Mouse (Mus musculus) MN1 (cell line): ENCODE data around the gene Fut11.
A peak's percentile ranks its signal among the peaks of the same experiment; 100 is the strongest.

ENCODE experiments used
- DNase-seq: peaks from one replicate; pipeline ENCODE4 v3.0.0-alpha.2; 2016; ENCODE audit warnings: low spot score

Fut11 gene

DNA sequence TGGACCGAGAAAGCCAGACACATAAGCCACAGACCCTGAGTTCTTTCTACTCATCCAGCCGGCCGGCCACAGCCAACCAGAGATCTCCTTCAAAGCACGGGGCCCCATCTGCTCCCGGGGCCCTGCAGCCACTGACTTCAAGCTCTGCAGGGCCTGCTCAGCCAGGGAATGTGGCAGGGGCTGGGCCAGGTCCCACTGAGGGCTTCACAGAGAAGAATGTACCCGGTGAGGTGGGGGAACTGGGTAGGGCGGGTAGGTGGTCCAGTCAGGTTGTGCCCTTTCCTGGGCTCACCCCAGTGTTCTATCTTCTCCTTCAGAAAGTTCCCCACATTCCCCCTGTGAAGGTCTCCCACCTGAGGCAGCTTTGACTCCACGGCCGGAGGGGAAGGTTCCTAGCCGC is 23.7 kb downstream of the Fut11 start:
- DNase-seq: no peak

GRCm38 (mm10) chr14:20719767-20720166 is 25.0 kb downstream of the Fut11 start:
- DNase-seq: no peak

DNA sequence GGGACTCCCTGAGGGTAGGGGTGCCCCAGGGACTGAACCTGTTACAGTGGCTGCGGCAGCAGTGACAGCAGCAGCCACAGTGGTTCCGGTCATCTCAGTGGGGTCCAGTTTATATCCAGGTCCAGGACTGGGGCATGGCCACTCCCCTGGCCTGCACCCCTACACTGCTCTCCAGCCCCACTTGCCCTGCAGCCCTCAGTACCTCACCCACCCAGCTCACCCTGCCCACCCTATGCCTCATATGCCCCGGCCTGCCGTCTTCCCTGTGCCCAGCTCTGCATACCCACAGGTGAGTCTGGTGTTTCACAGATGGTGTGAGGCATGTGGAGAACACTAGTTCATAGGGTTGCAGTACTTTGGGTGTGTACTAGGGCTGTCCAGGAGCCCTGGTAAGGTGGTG is 26.6 kb downstream of the Fut11 start:
- no peak for DNase-seq

DNA sequence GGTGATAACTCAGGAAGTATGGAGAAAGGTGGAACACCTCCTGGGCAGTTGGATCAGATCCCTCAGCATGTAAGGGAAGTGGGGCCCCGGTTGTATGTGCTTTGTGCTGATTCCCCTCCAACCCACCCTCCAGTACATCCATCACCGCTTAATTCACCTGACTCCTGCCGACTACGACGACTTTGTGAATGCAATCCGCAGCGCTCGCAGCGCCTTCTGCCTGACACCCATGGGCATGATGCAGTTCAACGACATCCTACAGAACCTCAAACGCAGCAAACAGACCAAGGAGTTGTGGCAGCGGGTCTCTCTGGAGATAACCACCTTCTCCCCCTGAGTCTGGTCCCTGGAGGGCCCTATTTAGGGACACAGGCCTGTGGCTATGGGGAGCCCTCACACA is 28.2 kb downstream of the Fut11 start:
- no peak for DNase-seq

DNA sequence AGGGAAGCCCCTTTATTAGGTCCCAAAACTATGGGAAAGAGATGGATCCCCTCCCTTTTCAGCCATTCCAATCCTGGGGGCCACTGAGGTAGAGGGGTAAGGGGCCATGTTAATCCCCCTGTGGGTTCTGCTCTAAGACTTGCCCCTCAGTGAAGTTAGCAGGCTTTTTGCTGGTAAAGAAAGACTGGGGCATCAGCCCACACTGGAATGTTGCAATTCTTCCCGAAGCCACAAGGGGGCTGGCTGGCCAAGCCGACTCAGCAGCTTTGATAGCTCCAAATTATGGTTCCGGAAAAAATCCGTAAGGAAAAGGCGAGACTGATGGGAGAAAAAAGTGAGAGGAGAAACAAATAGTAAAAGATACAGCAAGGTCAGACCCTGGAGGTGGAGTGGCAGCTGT is 29.3 kb downstream of the Fut11 start:
- DNase-seq: peak; percentile 61

DNA sequence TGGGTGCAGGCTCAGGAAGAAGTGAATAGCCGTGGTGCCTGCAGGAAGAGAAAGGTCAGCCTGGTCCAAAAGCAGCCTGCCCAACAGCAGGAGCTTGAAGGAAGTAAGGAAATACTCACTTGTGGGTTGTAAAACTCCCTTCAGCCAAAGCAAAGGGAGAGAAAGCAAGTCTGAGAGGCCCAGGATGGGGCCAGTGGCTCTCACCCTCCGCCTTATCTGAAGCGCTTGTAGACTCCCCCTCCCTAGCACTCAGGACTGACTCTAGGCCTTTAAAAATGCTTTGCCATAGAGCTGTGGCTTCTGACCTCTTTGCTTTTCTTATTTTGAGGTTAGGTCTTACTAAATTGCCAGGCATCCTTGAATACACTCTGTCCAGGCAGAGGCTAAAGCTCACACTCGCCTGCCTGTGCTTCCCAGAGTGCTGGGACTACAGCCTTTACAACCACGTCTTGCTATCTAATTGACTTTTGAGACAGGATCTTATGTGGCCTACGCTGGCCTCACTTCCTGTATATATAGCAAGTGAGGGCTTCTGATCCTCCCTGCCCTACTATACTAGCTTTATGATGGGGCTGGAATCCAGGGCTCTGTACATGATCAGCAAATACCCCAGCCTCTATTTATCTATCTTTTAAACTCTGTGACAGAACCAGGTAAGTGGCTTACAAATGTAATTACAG is 31.0 kb downstream of the Fut11 start:
- DNase-seq: no peak

DNA sequence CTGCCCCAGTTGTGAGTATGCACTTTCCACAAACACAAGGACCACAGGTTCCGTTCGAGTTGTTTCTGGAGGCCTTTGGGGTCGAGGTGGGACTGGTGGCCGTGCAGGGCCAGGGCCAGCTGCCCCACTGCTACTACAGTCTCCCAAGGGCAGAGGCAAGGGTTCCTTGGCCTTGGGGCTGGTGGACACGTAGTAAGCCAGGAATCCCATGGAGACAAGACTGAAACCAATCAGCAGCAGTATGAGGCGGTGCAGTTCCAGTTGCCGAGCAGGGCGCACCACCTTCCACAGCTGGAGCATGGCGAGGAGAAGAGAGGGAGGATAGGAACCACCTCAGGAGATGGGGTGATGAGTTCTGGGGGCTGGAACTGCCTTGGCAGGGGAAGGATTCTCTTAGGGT is 35.1 kb downstream of the Fut11 start:
- no peak for DNase-seq

- no peak for DNase-seq
These were observed 36.3 kb downstream of the Fut11 start for GRCm38 (mm10) chr14:20730853-20731602.

DNA sequence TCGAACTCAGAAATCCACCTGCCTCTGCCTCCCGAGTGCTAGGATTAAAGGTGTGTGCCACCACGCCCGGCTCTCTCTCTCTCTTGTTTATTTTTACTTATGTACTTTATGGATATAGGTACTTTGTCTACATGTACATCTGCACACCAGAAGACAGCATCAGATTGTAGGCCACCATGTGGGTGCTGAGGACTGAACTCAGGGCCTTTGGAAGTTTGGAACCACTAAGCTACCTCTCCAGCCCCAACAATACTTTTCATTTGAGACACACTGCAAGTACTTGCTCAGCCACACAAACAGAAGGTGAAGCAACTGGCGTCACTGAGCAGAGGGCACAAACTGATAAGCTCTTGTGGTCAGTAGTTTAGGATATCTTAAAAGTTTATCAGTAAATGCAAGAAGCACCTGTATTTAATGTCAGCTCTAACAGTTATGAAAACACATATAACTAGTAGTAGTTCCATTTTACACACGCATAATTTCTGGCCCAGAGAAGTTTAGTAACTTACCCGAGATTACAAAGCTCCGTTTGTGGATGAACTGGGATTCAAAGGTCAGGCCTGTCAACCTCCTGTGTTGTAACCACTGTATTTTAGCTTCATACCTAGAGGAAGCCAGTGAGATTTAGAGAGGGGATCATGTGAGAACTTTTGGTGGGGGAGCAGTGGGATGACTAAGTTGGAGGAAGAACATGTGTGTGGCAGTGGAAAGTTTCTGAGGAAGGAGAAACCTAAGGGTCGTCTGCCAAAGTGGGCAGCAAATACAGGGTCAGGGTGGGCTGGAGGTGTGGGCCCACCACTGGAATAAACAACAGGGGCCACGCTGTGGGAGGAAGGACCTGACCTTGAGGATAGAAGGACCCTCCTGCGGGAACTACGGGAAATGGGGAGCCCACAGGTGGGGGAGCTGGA is 38.5 kb downstream of the Fut11 start:
- DNase-seq: no peak

DNA sequence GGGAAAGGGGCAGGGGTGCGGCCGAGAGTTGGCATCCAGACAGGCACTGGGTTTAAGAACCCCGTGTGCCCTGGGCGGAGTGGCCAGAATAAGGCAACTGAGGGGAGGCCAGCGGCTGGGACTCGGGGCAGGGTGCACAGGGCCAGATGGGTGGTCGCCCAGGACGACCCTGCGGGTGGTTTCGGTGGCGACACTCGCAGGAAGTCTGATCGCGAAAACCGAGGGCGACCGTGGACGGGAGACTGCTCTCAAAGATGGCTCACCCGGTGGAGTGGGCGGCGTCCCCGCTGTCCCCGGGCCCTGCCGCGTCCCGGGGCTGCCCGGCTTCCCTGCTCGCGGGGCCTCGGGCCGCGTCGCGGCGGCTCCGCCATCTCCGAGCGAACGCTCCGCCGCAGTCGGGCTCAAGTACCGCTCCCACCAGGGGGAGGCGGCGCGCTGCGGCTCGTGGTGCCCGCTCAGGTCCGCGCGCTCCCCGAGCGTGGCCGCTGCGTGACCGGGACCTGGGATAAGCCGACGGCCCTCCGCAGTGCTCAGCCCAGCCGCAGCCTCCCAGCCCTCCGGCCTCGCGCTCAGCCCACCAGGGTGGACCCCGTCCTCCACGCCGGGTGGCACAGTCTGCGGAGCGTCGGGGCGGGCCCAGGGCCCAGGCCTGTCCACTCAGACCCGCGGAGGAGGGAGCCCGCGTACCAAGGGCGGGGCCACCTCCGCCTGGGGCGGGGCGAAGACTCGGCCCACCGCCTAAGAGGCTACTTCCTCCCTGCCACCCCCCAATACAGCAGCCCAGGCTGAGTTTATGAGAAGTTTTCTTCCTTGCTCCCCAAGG is 39.4 kb downstream of the Fut11 start, which contains the start of gene Ndst2:
Gene Ndst2 (minus strand): TSS at position 611 of the 823 bp plus-strand sequence.
- peak; percentile 79 for DNase-seq

GRCm38 (mm10) chr14:20735052-20735451 is 40.3 kb downstream of the Fut11 start:
- DNase-seq: no peak

DNA sequence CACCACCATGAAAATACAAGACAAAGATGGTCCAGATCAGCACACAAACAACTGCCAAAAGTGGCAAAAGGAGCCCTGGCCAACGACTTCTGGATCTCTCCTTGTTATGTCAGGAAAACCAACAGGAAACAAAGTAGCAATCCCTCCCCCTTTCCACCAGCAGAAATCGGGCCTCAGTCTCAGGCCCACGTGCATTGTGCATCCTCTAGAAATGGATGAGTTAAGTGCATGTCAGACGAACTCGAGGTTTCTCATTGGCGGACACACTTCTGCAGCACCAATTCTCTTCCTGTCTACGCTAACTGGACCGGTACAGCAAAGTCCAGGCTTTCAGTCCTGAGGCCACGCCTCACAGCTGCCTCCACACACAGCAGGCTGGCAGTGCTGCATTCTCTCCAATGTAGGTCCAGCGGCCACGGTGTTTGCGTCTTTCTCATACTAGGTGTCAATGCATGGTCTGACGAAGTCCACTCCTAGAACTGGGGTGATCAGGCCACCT is 41.2 kb downstream of the Fut11 start:
- DNase-seq: no peak

- DNase-seq: peak; percentile 44
These were observed 42.5 kb downstream of the Fut11 start for GRCm38 (mm10) chr14:20737306-20737705.

GRCm38 (mm10) chr14:20738511-20738910 is 43.7 kb downstream of the Fut11 start:
- DNase-seq: peak; percentile 39

GRCm38 (mm10) chr14:20741301-20741700 is 46.5 kb downstream of the Fut11 start:
- DNase-seq: no peak

DNA sequence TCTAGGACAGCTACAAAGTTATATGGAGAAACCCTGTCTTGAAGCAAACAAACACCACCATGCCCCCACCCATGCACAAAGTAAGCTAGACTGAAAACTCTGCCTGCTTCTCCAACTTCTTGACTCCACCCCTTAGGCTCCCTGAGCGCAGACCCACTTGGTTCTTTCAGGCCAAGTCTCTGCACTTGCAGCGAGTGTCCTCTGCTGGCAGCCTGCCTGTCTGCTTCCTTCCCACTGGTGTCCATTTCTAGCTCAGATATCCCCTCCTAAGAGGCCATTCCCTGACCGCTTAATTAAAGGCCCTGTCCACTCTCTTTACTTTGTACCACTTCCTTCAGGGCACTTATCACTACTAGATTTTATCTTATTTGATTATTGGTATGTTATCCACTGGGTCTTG is 48.8 kb downstream of the Fut11 start:
- no peak for DNase-seq

DNA sequence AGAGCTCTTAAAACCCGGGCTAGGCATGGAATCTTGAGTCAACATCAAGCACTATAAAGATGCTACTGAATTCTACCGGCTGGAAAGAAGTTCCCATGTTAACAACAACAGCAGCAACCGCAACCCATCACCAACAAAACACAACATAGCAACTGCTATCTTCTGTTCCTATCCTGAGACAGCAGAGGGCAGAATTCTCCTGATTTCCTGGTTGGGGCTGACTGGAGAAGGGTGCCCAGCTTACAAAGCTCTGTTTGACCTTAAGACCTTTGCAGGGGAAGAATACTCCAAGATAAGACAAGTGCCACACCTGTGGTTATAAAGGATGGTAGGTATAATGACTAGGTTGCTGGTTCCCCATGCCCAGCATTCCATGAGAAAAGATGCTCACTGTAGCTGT is 52.2 kb downstream of the Fut11 start:
- no peak for DNase-seq

DNA sequence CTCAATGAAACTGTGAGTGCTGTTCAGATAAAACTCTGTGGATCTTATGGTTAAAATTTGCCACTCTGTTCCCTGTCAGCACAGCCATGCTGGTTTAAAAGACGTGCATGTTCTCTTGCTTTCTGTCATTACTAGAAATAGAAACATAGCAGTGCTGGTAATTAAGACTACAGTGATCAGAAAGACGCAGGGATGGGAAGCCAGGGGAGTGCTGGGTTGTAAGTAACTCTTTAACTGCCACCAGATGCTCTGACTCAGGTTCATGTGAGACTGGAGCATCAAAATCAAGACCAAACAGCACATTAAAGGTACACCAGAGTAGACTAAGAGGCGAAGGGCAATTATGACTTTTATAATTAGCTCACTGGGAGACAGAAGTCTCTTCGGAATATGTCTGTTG is 53.6 kb downstream of the Fut11 start:
- DNase-seq: no peak

DNA sequence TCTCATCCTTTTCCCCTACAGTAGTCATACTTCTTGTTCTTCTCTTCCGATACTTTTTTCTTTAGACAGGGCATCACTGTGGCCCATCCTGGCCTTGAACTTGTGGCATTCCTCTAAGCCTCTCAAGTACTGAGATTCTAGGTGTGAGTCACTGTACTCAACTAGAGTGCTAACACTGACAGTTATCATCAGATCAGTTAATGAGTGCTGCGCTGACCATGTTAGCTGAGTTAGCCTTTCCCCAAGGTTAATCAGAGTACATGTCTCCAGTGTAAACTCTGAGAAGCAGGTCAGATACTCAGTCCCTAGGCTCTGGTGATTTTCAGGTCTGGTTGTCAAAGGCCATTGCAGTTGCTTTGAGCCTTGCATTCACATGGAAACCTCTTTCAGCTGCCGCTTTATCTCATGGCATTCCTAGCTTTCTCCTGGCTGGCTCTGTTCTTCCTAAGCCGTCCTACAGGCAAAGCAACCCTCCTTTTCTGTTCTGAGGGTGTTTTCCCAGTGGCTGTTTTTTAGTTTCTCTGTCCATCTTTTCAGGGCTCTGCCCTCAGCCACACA is 54.8 kb downstream of the Fut11 start:
- DNase-seq: no peak

- DNase-seq: no peak
These were observed 55.7 kb downstream of the Fut11 start for GRCm38 (mm10) chr14:20750503-20750902.
